Mouse (Mus musculus) CD4-positive, CD25-positive, alpha-beta regulatory T cell (primary cell): ENCODE measurements around the gene Skint11. TPM values are rescaled to one million over a fixed set of nuclear protein-coding genes. Genes with fewer than 3 reads are reported as not detected.

ENCODE experiments used
- polyA plus RNA-seq: library from polyadenylated mRNA; unstranded; fragments of 100-300 nt; shearing (Covaris generic); gene quantifications from one replicate; pipeline ENCODE4 v1.2.1, GENCODE M21; 2017

Skint11 gene
- not detected for polyA plus RNA-seq

GRCm38 (mm10) chr4:114163084-114163483 is at the start of gene Skint11:
Skint11 (plus strand) TSS chr4:114163384.

Other genes with a start within 250 kb of the Skint11 start
- not detected for gene Skint5, start 163.9 kb upstream of the Skint11 start, polyA plus RNA-seq
- gene Trabd2b, start 243.3 kb downstream of the Skint11 start, polyA plus RNA-seq = not detected